Mouse (Mus musculus): ENCODE results near the gene Ninl. TPM values are rescaled to one million over a fixed set of nuclear protein-coding genes. Genes with fewer than 3 reads are reported as not detected.
"Not testable (repeated sequence)": the region's sequence is repeated elsewhere in the genome, so short reads cannot be mapped to it uniquely, and the experiment has no call there.

Gene Ninl
- polyA plus RNA-seq, 1 experiment from 2014 or later: 20.7 TPM

- no peak for DNase-seq (ENCODE audit: low spot score)
- H3K27ac ChIP-seq (replicated peaks): no peak overlapping the region
- no peak overlapping the region for H3K4me3 ChIP-seq
- peaks cover 86% of the 10 kb centered on the region for H3K36me3 ChIP-seq (replicated peaks)
- H3K4me1 ChIP-seq: no peaks in the 10 kb centered on the region
- H3K9me3 ChIP-seq: no peaks in the 10 kb centered on the region
- 93% methylated on average over 10 of the region's 10 CpGs for WGBS
- no peaks in the 10 kb centered on the region for H3K27me3 ChIP-seq (replicated peaks; ENCODE audit: low read depth, poor library complexity, severe bottlenecking)
Observed at GRCm38 (mm10) chr2:150965951-150966350, 73.2 kb downstream of the Ninl start.

DNA sequence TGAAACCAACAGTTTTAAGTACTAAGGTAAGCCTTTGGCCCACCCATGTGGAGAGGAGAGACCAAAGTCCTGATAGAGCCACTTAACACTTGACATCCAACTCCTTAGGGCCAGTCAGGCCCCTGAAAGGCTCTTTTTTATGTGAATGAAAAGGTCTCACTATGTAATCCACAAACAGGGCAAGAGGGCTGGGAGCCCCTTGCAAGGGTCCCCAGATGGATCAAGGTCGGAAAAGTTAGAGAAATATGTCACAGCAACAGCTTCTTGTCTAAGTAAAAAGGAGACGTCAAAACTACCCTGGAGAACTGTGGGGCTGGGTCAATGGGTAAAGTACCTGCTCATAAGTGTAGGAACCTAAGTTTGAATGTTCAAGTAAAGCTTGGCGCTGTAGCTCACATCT is 74.5 kb downstream of the Ninl start:
- DNase-seq (ENCODE audit: low spot score): no peak
- H3K27me3 ChIP-seq (replicated peaks; ENCODE audit: low read depth, poor library complexity, severe bottlenecking): no peaks in the 10 kb centered on the region
- WGBS: 90% methylated on average over 3 of the region's 3 CpGs
- H3K27ac ChIP-seq (replicated peaks): no peak overlapping the region
- H3K4me1 ChIP-seq: no peaks in the 10 kb centered on the region
- no peaks in the 10 kb centered on the region for H3K9me3 ChIP-seq
- H3K36me3 ChIP-seq (replicated peaks): peaks cover 84% of the 10 kb centered on the region
- H3K4me3 ChIP-seq: no peak overlapping the region

DNA sequence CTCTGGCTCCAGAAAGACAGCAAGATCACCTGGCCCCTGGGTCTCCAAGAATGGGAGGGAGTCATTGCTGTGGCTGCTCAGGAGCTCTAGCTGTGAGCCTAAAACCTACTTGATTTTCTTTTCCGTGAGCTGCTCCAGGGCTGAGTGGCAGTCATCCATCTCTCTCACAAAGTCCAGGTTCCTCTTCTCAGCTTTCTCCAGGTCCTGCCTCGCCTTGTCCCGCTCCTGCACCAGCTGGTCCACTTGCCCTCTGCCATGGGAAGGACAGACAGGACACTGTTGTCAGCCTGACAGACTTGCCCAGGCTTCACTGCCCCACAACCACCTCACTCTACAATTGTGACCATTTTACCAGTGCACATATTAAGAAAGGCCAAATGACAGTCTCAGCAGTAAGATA is 75.9 kb downstream of the Ninl start:
- DNase-seq (ENCODE audit: low spot score): no peak
- H3K4me1 ChIP-seq: no peaks in the 10 kb centered on the region
- WGBS: 92% methylated on average over 3 of the region's 3 CpGs
- no peak overlapping the region for H3K4me3 ChIP-seq
- H3K36me3 ChIP-seq (replicated peaks): peaks cover 84% of the 10 kb centered on the region
- H3K9me3 ChIP-seq: no peaks in the 10 kb centered on the region
- no peak overlapping the region for H3K27ac ChIP-seq (replicated peaks)
- H3K27me3 ChIP-seq (replicated peaks; ENCODE audit: low read depth, poor library complexity, severe bottlenecking): no peaks in the 10 kb centered on the region

DNA sequence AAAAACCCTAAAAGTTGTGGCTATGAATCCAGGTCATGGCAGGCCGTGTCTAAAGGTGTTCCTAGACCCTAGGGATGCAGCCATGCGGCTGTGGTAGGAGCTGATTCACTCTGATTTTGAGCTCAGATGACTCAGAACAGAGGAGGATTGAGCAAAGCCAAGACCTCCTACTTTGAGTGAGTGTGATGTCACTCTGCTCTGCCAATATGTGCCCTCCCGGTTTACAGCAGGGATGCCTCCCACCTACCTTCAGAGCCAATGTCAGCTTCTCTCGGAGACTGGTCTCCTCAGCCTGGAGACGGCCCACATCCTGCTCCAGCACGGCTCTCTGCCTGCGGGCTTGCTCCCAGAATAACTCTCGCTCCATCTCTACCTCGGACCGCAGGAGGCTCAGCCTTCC is 79.7 kb downstream of the Ninl start:
- WGBS: 90% methylated on average over 10 of the region's 10 CpGs
- Histone ChIP-seq H3K9me3 (no peaks in the 10 kb centered on the region), H3K27ac (replicated peaks) (no peak overlapping the region), H3K4me1 (no peaks in the 10 kb centered on the region), H3K4me3 (no peak overlapping the region), H3K27me3 (replicated peaks; ENCODE audit: low read depth, poor library complexity, severe bottlenecking) (no peaks in the 10 kb centered on the region), H3K36me3 (replicated peaks) (peaks cover 85% of the 10 kb centered on the region)
- no peak for DNase-seq (ENCODE audit: low spot score)

DNA sequence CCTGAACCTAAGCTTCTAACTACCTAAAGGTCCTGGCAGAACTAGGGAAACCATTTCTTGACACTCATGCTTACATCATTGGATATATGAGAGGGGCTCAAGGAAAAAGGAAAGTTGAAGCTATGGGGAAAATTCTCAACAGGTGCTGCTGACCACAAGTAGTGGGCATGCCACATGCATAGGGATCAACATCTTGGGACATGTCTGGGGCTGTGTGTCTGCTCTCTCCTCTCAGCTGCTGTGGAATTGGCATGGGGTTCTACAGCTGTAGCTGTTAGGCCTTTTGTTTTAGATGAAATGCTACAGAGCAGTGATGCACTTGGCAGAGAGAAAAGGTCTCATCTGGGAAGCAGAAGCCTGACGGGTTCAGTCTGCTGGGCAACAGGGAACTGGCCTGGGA is 83.3 kb downstream of the Ninl start:
- H3K4me3 ChIP-seq: no peak overlapping the region
- whole genome bisulfite sequencing: 79% methylated on average over 1 of the region's 1 CpGs
- no peak for DNase-seq (ENCODE audit: low spot score)
- H3K9me3 ChIP-seq: no peaks in the 10 kb centered on the region
- no peaks in the 10 kb centered on the region for H3K27me3 ChIP-seq (replicated peaks; ENCODE audit: low read depth, poor library complexity, severe bottlenecking)
- H3K36me3 ChIP-seq (replicated peaks): peaks cover 93% of the 10 kb centered on the region
- H3K27ac ChIP-seq (replicated peaks): no peak overlapping the region
- H3K4me1 ChIP-seq: no peaks in the 10 kb centered on the region

DNA sequence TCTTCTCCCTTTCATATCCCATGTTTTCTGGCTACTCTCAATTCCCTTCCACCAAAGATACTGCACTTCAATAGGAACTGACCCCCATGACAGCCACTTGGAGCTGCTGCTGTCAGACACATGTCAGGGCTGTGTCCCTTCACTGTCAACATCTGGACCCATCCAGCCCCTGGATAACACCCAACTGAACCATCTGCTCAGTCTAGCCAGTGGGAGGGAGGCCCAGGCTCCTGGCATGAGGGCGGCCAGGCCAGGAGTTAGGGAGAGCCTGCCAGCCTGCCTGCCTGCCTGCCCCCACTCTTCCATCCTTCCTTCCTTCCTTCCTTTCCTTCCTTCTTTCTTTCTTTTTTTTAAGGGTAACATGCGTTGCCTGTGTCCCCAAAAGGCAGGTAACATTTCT is 88.0 kb downstream of the Ninl start:
- Histone ChIP-seq H3K4me1 (no peaks in the 10 kb centered on the region), H3K9me3 (no peaks in the 10 kb centered on the region), H3K27me3 (replicated peaks; ENCODE audit: low read depth, poor library complexity, severe bottlenecking) (no peaks in the 10 kb centered on the region), H3K36me3 (replicated peaks) (peaks cover 84% of the 10 kb centered on the region), H3K27ac (replicated peaks) (no peak overlapping the region), H3K4me3 (no peak overlapping the region)
- WGBS: 93% methylated on average over 2 of the region's 2 CpGs
- DNase-seq (ENCODE audit: low spot score): no peak

DNA sequence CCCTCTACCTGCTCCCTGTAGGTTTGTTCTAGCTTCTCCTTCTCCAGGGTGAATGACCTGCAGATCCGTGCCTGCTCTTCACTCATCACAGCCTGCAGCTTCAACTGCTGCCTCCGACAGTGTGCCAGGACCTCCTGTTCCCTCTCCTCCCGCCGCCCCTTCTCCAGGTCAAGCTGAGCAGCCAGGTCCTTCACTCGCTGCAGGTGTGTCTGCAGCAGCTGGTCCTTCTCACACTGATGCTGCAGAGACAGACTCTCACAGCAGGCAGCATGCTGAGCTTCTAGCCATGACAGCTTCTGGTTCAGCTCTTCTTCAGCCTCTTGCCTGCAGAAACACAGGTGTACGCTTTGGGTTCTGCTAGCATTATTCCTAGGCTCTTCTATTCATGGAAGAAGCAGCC is 89.1 kb downstream of the Ninl start:
- no peak overlapping the region for H3K27ac ChIP-seq (replicated peaks)
- peaks cover 84% of the 10 kb centered on the region for H3K36me3 ChIP-seq (replicated peaks)
- DNase-seq (ENCODE audit: low spot score): no peak
- no peaks in the 10 kb centered on the region for H3K4me1 ChIP-seq
- no peaks in the 10 kb centered on the region for H3K9me3 ChIP-seq
- no peak overlapping the region for H3K4me3 ChIP-seq
- H3K27me3 ChIP-seq (replicated peaks; ENCODE audit: low read depth, poor library complexity, severe bottlenecking): no peaks in the 10 kb centered on the region
- 87% methylated on average over 6 of the region's 6 CpGs for WGBS

DNA sequence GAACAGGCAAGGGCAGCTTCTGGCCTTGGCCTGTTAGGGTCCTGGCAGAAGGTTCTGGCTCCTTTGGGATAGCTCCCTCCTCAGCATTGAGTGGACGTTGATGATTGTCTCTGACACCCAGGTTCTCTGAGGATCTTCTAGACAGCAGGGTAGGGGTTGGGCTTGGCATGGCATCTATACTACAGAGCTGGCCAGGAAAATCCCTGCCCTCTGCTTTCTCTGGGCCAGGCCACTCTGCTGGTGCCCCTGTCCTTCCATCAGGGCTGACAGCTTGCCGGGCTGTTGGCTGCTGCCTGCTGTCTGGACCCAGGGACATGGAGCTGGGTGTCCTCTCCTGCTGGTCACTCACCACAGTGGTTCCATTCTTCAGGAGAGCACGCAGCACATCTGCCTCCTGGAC is 89.5 kb downstream of the Ninl start:
- WGBS: 91% methylated on average over 3 of the region's 3 CpGs
- Histone ChIP-seq H3K9me3 (no peaks in the 10 kb centered on the region), H3K4me1 (no peaks in the 10 kb centered on the region), H3K27me3 (replicated peaks; ENCODE audit: low read depth, poor library complexity, severe bottlenecking) (no peaks in the 10 kb centered on the region), H3K4me3 (no peak overlapping the region), H3K27ac (replicated peaks) (no peak overlapping the region), H3K36me3 (replicated peaks) (peaks cover 84% of the 10 kb centered on the region)
- no peak for DNase-seq (ENCODE audit: low spot score)

GRCm38 (mm10) chr2:150948786-150949185 is 90.4 kb downstream of the Ninl start:
- H3K4me1 ChIP-seq: no peaks in the 10 kb centered on the region
- peaks cover 85% of the 10 kb centered on the region for H3K36me3 ChIP-seq (replicated peaks)
- no peak overlapping the region for H3K4me3 ChIP-seq
- no peak overlapping the region for H3K27ac ChIP-seq (replicated peaks)
- H3K9me3 ChIP-seq: no peaks in the 10 kb centered on the region
- 91% methylated on average over 5 of the region's 5 CpGs for WGBS
- DNase-seq (ENCODE audit: low spot score): no peak
- H3K27me3 ChIP-seq (replicated peaks; ENCODE audit: low read depth, poor library complexity, severe bottlenecking): no peaks in the 10 kb centered on the region

DNA sequence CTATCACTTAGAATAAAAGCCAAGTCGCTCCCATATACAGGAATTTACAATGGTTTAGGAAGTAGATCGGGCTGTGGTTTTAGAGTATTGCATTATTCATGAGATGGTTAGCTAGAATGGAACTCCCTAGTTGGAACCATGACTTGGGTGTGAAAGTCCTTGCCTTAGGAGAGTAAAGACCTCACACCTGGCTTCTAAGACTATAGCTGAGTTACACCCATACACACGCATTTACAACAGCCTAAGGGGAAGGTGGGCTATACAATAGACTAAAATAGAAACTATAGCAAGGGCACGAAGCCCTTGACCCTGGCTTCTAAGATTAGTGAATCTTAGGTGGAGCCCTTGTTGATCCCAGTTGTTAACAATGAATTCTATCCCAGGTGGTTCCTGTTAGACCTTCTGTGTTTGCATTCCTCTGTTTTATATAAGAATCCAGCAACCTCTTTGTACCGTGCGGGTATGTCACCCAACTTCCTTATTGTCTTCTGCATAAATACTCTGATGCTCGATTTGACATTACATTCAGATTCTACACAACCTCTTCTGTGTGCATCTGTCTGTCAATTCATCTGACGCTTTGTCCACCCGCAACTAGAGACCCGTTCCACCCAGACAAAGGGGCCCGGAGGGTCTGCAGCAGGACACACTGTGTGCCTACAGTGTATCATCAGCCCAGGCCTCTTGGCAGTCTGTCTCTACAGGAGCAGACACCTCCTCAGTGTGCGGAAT is 91.1 kb downstream of the Ninl start:
- H3K4me3 ChIP-seq; H3K9me3 ChIP-seq; H3K4me1 ChIP-seq; H3K27ac ChIP-seq (replicated peaks); H3K27me3 ChIP-seq (replicated peaks; ENCODE audit: low read depth, poor library complexity, severe bottlenecking); DNase-seq (ENCODE audit: low spot score): not testable (repeated sequence)
- 93% methylated on average over 12 of the region's 12 CpGs for WGBS
- peaks cover 85% of the 10 kb centered on the region for H3K36me3 ChIP-seq (replicated peaks)

DNA sequence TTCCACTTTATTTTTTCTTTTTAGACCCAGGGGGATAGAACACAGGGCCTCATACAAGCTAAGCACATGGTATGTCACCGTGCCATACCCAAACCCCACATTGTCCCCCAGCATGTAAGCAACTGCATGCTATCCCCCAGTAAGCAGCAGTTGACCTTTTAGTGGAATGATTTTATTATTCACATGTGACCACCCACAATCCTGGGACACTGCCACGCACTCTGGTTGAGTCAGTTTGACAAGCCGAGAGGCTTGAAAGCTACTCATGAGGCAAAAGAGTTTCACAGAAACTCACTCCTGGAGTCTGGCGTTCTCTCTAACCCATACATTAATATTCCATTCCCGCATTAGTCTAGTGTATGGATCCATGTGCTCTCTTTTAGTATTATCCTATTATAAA is 91.8 kb downstream of the Ninl start:
- not testable (repeated sequence) for H3K4me3 ChIP-seq; DNase-seq (ENCODE audit: low spot score); H3K27me3 ChIP-seq (replicated peaks; ENCODE audit: low read depth, poor library complexity, severe bottlenecking); H3K27ac ChIP-seq (replicated peaks); H3K4me1 ChIP-seq; H3K9me3 ChIP-seq
- 92% methylated on average over 5 of the region's 5 CpGs for WGBS
- peaks cover 85% of the 10 kb centered on the region for H3K36me3 ChIP-seq (replicated peaks)

GRCm38 (mm10) chr2:150944017-150944416 is 95.2 kb downstream of the Ninl start:
- Histone ChIP-seq H3K9me3 (no peaks in the 10 kb centered on the region), H3K36me3 (replicated peaks) (peaks cover 80% of the 10 kb centered on the region), H3K27ac (replicated peaks) (no peak overlapping the region), H3K27me3 (replicated peaks; ENCODE audit: low read depth, poor library complexity, severe bottlenecking) (no peaks in the 10 kb centered on the region), H3K4me3 (no peak overlapping the region), H3K4me1 (no peaks in the 10 kb centered on the region)
- no peak for DNase-seq (ENCODE audit: low spot score)
- WGBS: 91% methylated on average over 5 of the region's 5 CpGs

- H3K9me3 ChIP-seq: no peaks in the 10 kb centered on the region
- 93% methylated on average over 4 of the region's 4 CpGs for WGBS
- peaks cover 84% of the 10 kb centered on the region for H3K36me3 ChIP-seq (replicated peaks)
Observed at GRCm38 (mm10) chr2:150934659-150935058, 104.5 kb downstream of the Ninl start.

More at GRCm38 (mm10) chr2:150934659-150935058, 104.5 kb downstream of the Ninl start:
- Histone ChIP-seq H3K4me1 (no peaks in the 10 kb centered on the region), H3K4me3 (no peak overlapping the region), H3K27me3 (replicated peaks; ENCODE audit: low read depth, poor library complexity, severe bottlenecking) (no peaks in the 10 kb centered on the region), H3K27ac (replicated peaks) (no peak overlapping the region)
- DNase-seq (ENCODE audit: low spot score): no peak
